Mouse (Mus musculus) erythroblast, embryonic 14.5 days (primary cell): Measurements from ENCODE around the gene Spns1. TPM values are rescaled to one million over a fixed set of nuclear protein-coding genes. Genes with fewer than 3 reads are reported as not detected.

Source experiments
- H3K27me3 ChIP-seq: 2 replicates; pipeline ENCODE4 v1.6.1; 2012; ENCODE audit warnings: inconsistent platforms; ENCODE audit not compliant: control insufficient read depth
- H3K36me3 ChIP-seq: 2 replicates; pipeline ENCODE4 v1.6.1; 2012; ENCODE audit warnings: mild to moderate bottlenecking, inconsistent platforms; ENCODE audit not compliant: control insufficient read depth
- H3K4me1 ChIP-seq: 2 replicates; pipeline ENCODE4 v1.6.1; 2012; ENCODE audit warnings: inconsistent platforms; ENCODE audit not compliant: control insufficient read depth
- H3K4me3 ChIP-seq: replicated peaks from 2 replicates; pipeline ENCODE3; 2012; ENCODE audit warnings: moderate library complexity, mild to moderate bottlenecking, inconsistent platforms
- H3K9me3 ChIP-seq: 2 replicates; pipeline ENCODE4 v1.6.1; 2012; ENCODE audit warnings: low read length, inconsistent platforms, mixed read lengths; ENCODE audit not compliant: control insufficient read depth
- GATA1 ChIP-seq: IDR thresholded peaks from 2 replicates; pipeline ENCODE4 v1.6.1; 2012; ENCODE audit warnings: low read length, inconsistent platforms, mixed read lengths
- TAL1 ChIP-seq: IDR thresholded peaks from 3 replicates; pipeline ENCODE4 v1.6.1; 2012; ENCODE audit warnings: low read length, inconsistent platforms, mixed read lengths
- polyA plus RNA-seq: library from polyadenylated mRNA; stranded (reverse); fragments of >175 nt; gene quantifications from 2 replicates; pipeline ENCODE4 v1.2.3, GENCODE M21; 2012

Gene Spns1
- polyA plus RNA-seq, 1 experiment = 3.3 TPM

GRCm38 (mm10) chr7:126374526-126374925 is 2.7 kb downstream of the Spns1 start:
- Histone ChIP-seq H3K9me3 (no peaks in the 10 kb centered on the region), H3K27me3 (no peaks in the 10 kb centered on the region), H3K4me1 (peaks cover 39% of the 10 kb centered on the region), H3K36me3 (peaks cover 56% of the 10 kb centered on the region), H3K4me3 (no peak overlapping the region)
- no peak for TF ChIP-seq TAL1
- no peak for TF ChIP-seq GATA1

GRCm38 (mm10) chr7:126373007-126373406 is 4.2 kb downstream of the Spns1 start:
- H3K9me3 ChIP-seq = no peaks in the 10 kb centered on the region
- no peak overlapping the region for H3K4me3 ChIP-seq
- H3K27me3 ChIP-seq = no peaks in the 10 kb centered on the region
- H3K36me3 ChIP-seq = peaks cover 61% of the 10 kb centered on the region
- H3K4me1 ChIP-seq = peaks cover 36% of the 10 kb centered on the region
- TF ChIP-seq TAL1 = no peak
- TF ChIP-seq GATA1 = no peak

DNA sequence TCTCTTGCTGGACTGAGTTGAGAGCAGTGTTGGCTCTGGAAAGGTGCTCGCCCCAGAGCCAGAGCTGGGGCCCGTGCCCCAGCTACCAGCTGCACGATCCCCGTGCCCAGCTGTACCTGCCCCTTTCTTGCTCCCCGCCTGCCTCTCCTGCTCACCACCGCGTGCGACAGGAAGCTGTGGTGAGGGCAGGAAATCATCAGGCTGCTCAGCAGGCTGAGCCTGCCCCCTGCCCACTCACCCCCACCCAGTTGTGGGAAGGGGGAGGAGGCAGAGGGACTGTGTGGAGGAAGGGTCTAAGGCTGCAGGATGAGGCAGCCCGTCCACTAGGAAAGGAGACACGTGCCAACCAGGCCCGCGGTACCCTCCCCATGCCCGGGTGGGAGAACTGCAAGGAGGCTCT is 7.9 kb downstream of the Spns1 start, which contains the start of gene Lat:
Gene Lat (minus strand): TSS at position 178 of the 400 bp plus-strand sequence.
- Histone ChIP-seq H3K36me3 (peaks cover 55% of the 10 kb centered on the region), H3K9me3 (no peaks in the 10 kb centered on the region), H3K27me3 (no peaks in the 10 kb centered on the region), H3K4me1 (peaks cover 2% of the 10 kb centered on the region; the same call in 1 of the 2 replicates), H3K4me3 (no peak within 1 kb of the TSS)
- no peak for TF ChIP-seq GATA1
- no peak for TF ChIP-seq TAL1

- Histone ChIP-seq H3K4me1 (peaks cover 2% of the 10 kb centered on the region; the same call in 1 of the 2 replicates), H3K9me3 (no peaks in the 10 kb centered on the region), H3K27me3 (no peaks in the 10 kb centered on the region), H3K4me3 (no peak overlapping the region), H3K36me3 (peaks cover 49% of the 10 kb centered on the region)
- no peak for TF ChIP-seq TAL1
- TF ChIP-seq GATA1 = no peak
Observed at GRCm38 (mm10) chr7:126368367-126368766, 8.9 kb downstream of the Spns1 start.

- Histone ChIP-seq H3K4me1 (peaks cover 8% of the 10 kb centered on the region), H3K36me3 (peaks cover 42% of the 10 kb centered on the region), H3K9me3 (no peaks in the 10 kb centered on the region), H3K4me3 (no peak overlapping the region), H3K27me3 (no peaks in the 10 kb centered on the region)
- no peak for TF ChIP-seq GATA1
- no peak for TF ChIP-seq TAL1
Observed at GRCm38 (mm10) chr7:126367636-126368035, 9.6 kb downstream of the Spns1 start.

DNA sequence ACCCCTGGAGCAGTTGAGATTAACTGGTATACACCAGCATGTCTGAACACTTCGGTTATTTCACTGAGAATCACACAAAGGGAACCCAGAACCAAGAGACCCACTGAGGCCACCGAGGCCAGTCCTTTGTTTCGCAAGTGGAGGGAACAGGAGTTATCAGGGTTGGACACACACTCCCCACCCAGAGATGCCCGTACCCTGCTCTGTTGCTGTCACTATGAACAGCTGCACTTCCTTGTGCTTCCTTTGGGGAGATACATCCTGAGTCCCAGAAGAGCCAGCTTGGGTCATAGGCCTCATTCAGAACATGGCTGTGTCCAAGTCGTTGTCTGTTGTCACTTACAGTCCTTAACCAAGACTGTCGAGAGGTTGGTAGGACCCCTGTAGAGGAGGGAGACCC is 14.2 kb downstream of the Spns1 start:
- H3K4me1 ChIP-seq = peaks cover 20% of the 10 kb centered on the region
- TF ChIP-seq TAL1 (no peak), GATA1 (no peak)

DNA sequence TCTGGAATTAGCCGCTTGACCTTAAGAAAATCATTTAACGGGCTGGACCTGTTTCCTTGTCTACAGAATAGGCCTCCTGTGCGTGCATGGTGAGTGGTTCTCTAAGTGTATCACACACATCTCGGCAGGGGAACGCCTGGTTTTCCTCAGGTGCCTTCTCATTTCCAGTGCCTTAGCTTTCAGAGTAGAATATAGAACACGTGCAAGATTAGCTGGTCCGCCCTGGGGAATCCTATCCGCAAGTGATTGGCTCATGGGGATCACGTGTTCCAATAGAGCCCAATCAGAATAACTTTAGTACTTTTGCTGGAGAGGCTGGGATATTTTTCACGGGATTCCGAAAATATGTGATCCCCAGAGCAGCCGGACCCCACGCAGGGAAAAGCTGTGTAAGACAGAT is 18.2 kb downstream of the Spns1 start:
- no peaks in the 10 kb centered on the region for H3K9me3 ChIP-seq
- H3K36me3 ChIP-seq = no peaks in the 10 kb centered on the region; the same call in 1 of the 2 replicates
- no peak overlapping the region for H3K4me3 ChIP-seq
- H3K4me1 ChIP-seq = peaks cover 58% of the 10 kb centered on the region
- no peaks in the 10 kb centered on the region for H3K27me3 ChIP-seq
- no peak for TF ChIP-seq TAL1
- TF ChIP-seq GATA1 = no peak

More for the DNA sequence above, 14.2 kb downstream of the Spns1 start:
- peaks cover 5% of the 10 kb centered on the region for H3K36me3 ChIP-seq
- no peaks in the 10 kb centered on the region for H3K9me3 ChIP-seq
- no peak overlapping the region for H3K4me3 ChIP-seq
- no peaks in the 10 kb centered on the region for H3K27me3 ChIP-seq

GRCm38 (mm10) chr7:126358413-126358812 is 18.8 kb downstream of the Spns1 start:
- H3K36me3 ChIP-seq = no peaks in the 10 kb centered on the region
- TF ChIP-seq GATA1 = no peak
- TF ChIP-seq TAL1 = no peak
- H3K4me3 ChIP-seq = no peak overlapping the region
- H3K27me3 ChIP-seq = no peaks in the 10 kb centered on the region
- no peaks in the 10 kb centered on the region for H3K9me3 ChIP-seq
- H3K4me1 ChIP-seq = peaks cover 63% of the 10 kb centered on the region

- TF ChIP-seq GATA1 (no peak), TAL1 (no peak)
- Histone ChIP-seq H3K4me1 (peaks cover 60% of the 10 kb centered on the region), H3K9me3 (no peaks in the 10 kb centered on the region), H3K27me3 (no peaks in the 10 kb centered on the region), H3K4me3 (no peak overlapping the region), H3K36me3 (no peaks in the 10 kb centered on the region)
Observed at GRCm38 (mm10) chr7:126357838-126358237, 19.4 kb downstream of the Spns1 start.
